Mouse (Mus musculus) forebrain, embryonic 16.5 days (tissue): Measurements from ENCODE around the gene Sgpp1. TPM values are rescaled to one million over a fixed set of nuclear protein-coding genes. Genes with fewer than 3 reads are reported as not detected.
"Not testable (repeated sequence)": the region's sequence is repeated elsewhere in the genome, so short reads cannot be mapped to it uniquely, and the experiment has no call there.

ENCODE experiments used
- ATAC-seq: fragments of 200-750 bp; cut with Nextera tagmentation; 2 replicates; pipeline ENCODE4 v1.8.0; 2017; ENCODE audit warnings: mild to moderate bottlenecking, moderate library complexity
- H3K27ac ChIP-seq: fragments of 300-500 bp; sonication (generic); 2 replicates; pipeline ENCODE4 v1.5.1; 2014; ENCODE audit warnings: low read length, control low read depth
- H3K27me3 ChIP-seq: fragments of 300-500 bp; sonication (generic); replicated peaks from 2 replicates; pipeline ENCODE4 v1.6.1; 2014; ENCODE audit warnings: low read length; ENCODE audit not compliant: control insufficient read depth, insufficient read depth
- H3K36me3 ChIP-seq: fragments of 300-500 bp; sonication (generic); 2 replicates; pipeline ENCODE4 v1.6.1; 2014; ENCODE audit not compliant: control insufficient read depth, insufficient read depth
- H3K4me1 ChIP-seq: fragments of 300-500 bp; sonication (generic); replicated peaks from 2 replicates; pipeline ENCODE4 v1.6.1; 2014; ENCODE audit warnings: low read length; ENCODE audit not compliant: control insufficient read depth, insufficient read depth
- H3K4me2 ChIP-seq: fragments of 300-500 bp; sonication (generic); 2 replicates; pipeline ENCODE4 v1.6.1; 2014; ENCODE audit warnings: mild to moderate bottlenecking, low read length, control low read depth
- H3K4me3 ChIP-seq: fragments of 300-500 bp; sonication (generic); replicated peaks from 2 replicates; pipeline ENCODE4 v1.5.1; 2014; ENCODE audit warnings: mild to moderate bottlenecking, low read length, control low read depth
- H3K9ac ChIP-seq: fragments of 300-500 bp; sonication (generic); replicated peaks from 2 replicates; pipeline ENCODE4 v1.6.1; 2014; ENCODE audit warnings: low read depth, low read length, control low read depth
- H3K9me3 ChIP-seq: fragments of 300-500 bp; sonication (generic); 2 replicates; pipeline ENCODE4 v1.6.1; 2016; ENCODE audit warnings: low read length; ENCODE audit not compliant: control insufficient read depth
- WGBS: fragments of 180-500 bp; shearing (Covaris S2); extraction: QIAGEN DNeasy Blood & Tissue Kit; methylation state at CpG from one replicate; pipeline ENCODE4 v1.1.7; 2014; 5-methylcytosine and 5-hydroxymethylcytosine counted together
- polyA plus RNA-seq: library from polyadenylated mRNA; unstranded; fragments of >200 nt; fragmentation: Nextera tagmentation; extraction: Ambion mirVana; gene quantifications from 2 replicates; pipeline ENCODE4 v1.2.1, GENCODE M21; 2015

The Sgpp1 gene
- polyA plus RNA-seq, 1 experiment from 2014 or later: 14.2 TPM

- 85% methylated on average over 14 of the region's 14 CpGs for WGBS
- no peaks in the 10 kb centered on the region for H3K9me3 ChIP-seq
- ATAC-seq: no peak
Measured at GRCm38 (mm10) chr12:75724621-75725324, 10.8 kb downstream of the Sgpp1 start.

GRCm38 (mm10) chr12:75723839-75724463 lies 11.6 kb downstream of the Sgpp1 start:
- 0 out of 2 replicates have a peak, but pooled peaks cover 2% of the 10 kb centered on the region for H3K4me1 ChIP-seq
- no peaks in the 10 kb centered on the region for H3K9me3 ChIP-seq
- no peaks in the 10 kb centered on the region for H3K27me3 ChIP-seq
- no peak overlapping the region for H3K4me2 ChIP-seq
- H3K27ac ChIP-seq: no peak overlapping the region
- no peak overlapping the region for H3K9ac ChIP-seq
- no peak overlapping the region for H3K4me3 ChIP-seq
- peaks cover 6% of the 10 kb centered on the region; the same call in 1 of the 2 replicates for H3K36me3 ChIP-seq
- WGBS: 79% methylated on average over 11 of the region's 11 CpGs
- ATAC-seq: no peak

More at GRCm38 (mm10) chr12:75724621-75725324, 10.8 kb downstream of the Sgpp1 start:
- no peak overlapping the region for H3K4me2 ChIP-seq
- no peak overlapping the region for H3K27ac ChIP-seq
- H3K4me3 ChIP-seq: no peak overlapping the region
- no peak overlapping the region for H3K9ac ChIP-seq
- H3K36me3 ChIP-seq: peaks cover 6% of the 10 kb centered on the region; the same call in 1 of the 2 replicates
- no peaks in the 10 kb centered on the region for H3K27me3 ChIP-seq
- 0 out of 2 replicates have a peak, but pooled peaks cover 2% of the 10 kb centered on the region for H3K4me1 ChIP-seq

DNA sequence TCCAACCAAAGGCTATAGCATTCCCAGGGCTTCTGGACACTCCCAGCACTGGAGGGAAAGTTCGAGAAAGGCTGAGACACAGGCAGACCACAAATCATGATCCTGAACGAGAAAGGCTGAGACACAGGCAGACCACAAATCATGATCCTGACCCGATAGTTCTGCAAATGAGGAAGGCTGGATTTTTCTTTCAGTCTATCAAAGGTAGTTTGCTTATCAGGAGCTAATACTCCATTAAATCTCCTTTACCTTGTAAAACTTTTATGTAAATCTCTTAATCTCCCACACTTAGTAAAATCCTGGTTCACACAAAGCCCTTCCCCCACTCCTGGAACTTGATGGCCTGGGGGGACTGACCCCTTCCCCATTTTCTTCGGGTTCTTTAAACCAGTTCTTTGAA lies 13.6 kb downstream of the Sgpp1 start:
- no peaks in the 10 kb centered on the region for H3K9me3 ChIP-seq
- H3K4me3 ChIP-seq: no peak overlapping the region
- ATAC-seq: no peak
- H3K4me2 ChIP-seq: no peak overlapping the region
- H3K27me3 ChIP-seq: no peaks in the 10 kb centered on the region
- H3K27ac ChIP-seq: no peak overlapping the region
- 19% methylated on average over 4 of the region's 4 CpGs for WGBS
- H3K9ac ChIP-seq: no peak overlapping the region
- H3K36me3 ChIP-seq: no peaks in the 10 kb centered on the region
- H3K4me1 ChIP-seq: 0 out of 2 replicates have a peak, but pooled peaks cover 2% of the 10 kb centered on the region

DNA sequence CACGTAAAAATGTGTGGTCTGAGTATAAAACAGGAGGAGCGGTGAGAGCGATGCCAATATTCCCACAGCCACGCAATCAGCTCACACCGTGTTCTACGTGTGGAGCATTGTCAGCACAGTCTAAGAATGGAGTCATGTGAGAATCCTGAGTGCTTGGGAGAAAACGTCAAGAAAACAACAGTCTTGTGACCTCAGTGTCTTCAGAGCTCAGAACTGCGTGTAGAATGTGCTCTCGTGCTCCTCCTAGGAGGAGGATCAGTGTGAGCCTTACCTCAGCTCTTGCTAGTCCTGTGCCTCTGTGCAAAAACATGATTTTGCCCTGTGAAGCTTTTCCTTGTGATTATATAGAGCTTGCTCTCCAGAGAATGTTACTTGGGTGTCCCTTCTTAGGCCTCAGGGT lies 14.5 kb downstream of the Sgpp1 start:
- Histone ChIP-seq H3K27ac (no peak overlapping the region), H3K27me3 (no peaks in the 10 kb centered on the region), H3K4me2 (no peak overlapping the region), H3K4me1 (0 out of 2 replicates have a peak, but pooled peaks cover 2% of the 10 kb centered on the region), H3K9me3 (no peaks in the 10 kb centered on the region), H3K36me3 (peaks cover 3% of the 10 kb centered on the region; the same call in 1 of the 2 replicates), H3K4me3 (no peak overlapping the region), H3K9ac (no peak overlapping the region)
- ATAC-seq: no peak
- 71% methylated on average over 9 of the region's 9 CpGs for WGBS

GRCm38 (mm10) chr12:75713596-75713995 lies 21.9 kb downstream of the Sgpp1 start:
- H3K27ac ChIP-seq: no peak overlapping the region
- ATAC-seq: no peak
- peaks cover 3% of the 10 kb centered on the region; the same call in 1 of the 2 replicates for H3K36me3 ChIP-seq
- no peak overlapping the region for H3K4me2 ChIP-seq
- H3K4me1 ChIP-seq: no peaks in the 10 kb centered on the region
- H3K4me3 ChIP-seq: no peak overlapping the region
- WGBS: 90% methylated on average over 9 of the region's 9 CpGs
- H3K9me3 ChIP-seq: no peaks in the 10 kb centered on the region
- no peaks in the 10 kb centered on the region for H3K27me3 ChIP-seq
- H3K9ac ChIP-seq: no peak overlapping the region

DNA sequence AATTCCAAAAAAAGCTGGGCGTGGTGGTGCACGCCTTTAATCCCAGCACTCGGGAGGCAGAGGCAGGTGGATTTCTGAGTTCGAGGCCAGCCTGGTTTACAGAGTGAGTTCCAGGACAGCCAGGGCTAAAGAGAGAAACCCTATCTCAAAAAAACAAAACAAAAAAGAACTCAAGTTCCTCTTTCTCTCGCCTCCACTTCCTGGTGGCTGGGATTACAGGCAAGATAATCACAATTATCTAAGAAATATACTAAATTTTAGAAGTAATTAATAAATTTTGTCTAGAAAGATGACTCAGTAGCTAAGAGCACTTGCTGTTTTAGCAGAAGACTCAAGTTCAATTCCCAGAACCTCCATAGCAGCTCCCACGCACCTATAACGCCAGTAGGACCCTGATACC lies 22.6 kb downstream of the Sgpp1 start:
- not testable (repeated sequence) for H3K9ac ChIP-seq, H3K27me3 ChIP-seq, H3K4me3 ChIP-seq, H3K4me2 ChIP-seq, H3K4me1 ChIP-seq, ATAC-seq, H3K27ac ChIP-seq, H3K36me3 ChIP-seq, H3K9me3 ChIP-seq
- WGBS: 96% methylated on average over 7 of the region's 7 CpGs

DNA sequence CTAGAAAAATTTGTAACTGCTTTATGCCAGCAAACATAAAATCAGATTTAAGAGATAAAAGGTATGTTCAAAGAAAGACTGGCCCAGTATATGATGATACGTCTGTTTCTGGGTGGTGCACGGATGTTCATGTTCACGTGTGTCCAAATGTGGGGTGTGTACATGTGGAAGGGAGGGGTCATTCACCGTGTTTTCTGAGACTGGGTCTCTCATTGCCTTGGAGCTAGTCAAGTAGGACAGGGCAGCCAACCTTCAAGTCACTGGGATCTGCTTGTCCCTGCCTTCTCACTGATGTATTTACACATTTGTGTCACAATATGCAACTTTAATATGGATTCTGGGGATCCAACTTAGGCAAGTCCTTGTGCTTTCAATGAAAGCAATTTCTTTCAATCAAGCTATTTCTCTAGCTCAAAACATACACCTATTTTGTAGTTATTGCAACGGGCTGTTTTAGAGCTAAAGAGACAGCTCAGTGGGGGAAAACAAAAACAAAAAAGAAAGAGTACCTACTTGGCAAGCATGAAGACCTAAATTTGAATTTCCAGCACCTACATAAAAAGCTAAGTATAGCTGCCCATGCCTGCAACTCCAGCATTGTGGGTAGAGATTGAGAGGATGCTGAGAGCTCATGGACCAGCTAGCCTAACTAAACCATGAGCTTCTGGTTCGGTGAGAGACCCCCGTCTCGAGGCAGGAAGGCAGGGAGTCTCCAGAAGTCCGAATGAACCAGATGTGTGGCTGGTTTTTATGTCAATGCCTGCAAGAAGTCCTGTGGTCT lies 24.7 kb downstream of the Sgpp1 start:
- H3K27ac ChIP-seq: no peak overlapping the region
- ATAC-seq: no peak

GRCm38 (mm10) chr12:75709506-75709905 lies 26.0 kb downstream of the Sgpp1 start:
- Histone ChIP-seq H3K27me3 (no peaks in the 10 kb centered on the region), H3K4me1 (no peaks in the 10 kb centered on the region), H3K36me3 (no peaks in the 10 kb centered on the region), H3K4me3 (no peak overlapping the region), H3K9ac (no peak overlapping the region), H3K4me2 (no peak overlapping the region), H3K27ac (no peak overlapping the region), H3K9me3 (no peaks in the 10 kb centered on the region)
- 75% methylated on average over 2 of the region's 2 CpGs for WGBS
- no peak for ATAC-seq

More for the DNA sequence above, 24.7 kb downstream of the Sgpp1 start:
- no peaks in the 10 kb centered on the region for H3K27me3 ChIP-seq
- H3K9me3 ChIP-seq: no peaks in the 10 kb centered on the region
- WGBS: 91% methylated on average over 9 of the region's 9 CpGs
- H3K4me2 ChIP-seq: no peak overlapping the region
- no peaks in the 10 kb centered on the region for H3K36me3 ChIP-seq
- no peak overlapping the region for H3K9ac ChIP-seq
- H3K4me3 ChIP-seq: no peak overlapping the region
- no peaks in the 10 kb centered on the region for H3K4me1 ChIP-seq

- H3K9ac ChIP-seq: no peak overlapping the region
- H3K27me3 ChIP-seq: no peaks in the 10 kb centered on the region
- H3K27ac ChIP-seq: no peak overlapping the region
- ATAC-seq: no peak
- peaks cover 5% of the 10 kb centered on the region for H3K4me1 ChIP-seq
- H3K36me3 ChIP-seq: no peaks in the 10 kb centered on the region
- 88% methylated on average over 7 of the region's 7 CpGs for WGBS
- H3K9me3 ChIP-seq: no peaks in the 10 kb centered on the region
- H3K4me3 ChIP-seq: no peak overlapping the region
- H3K4me2 ChIP-seq: no peak overlapping the region
Measured at GRCm38 (mm10) chr12:75706670-75707069, 28.9 kb downstream of the Sgpp1 start.
